Mouse (Mus musculus) common myeloid progenitor, adult 5-6 weeks (primary cell): Measurements from ENCODE around the gene Ttc19. TPM values are rescaled to one million over a fixed set of nuclear protein-coding genes. Genes with fewer than 3 reads are reported as not detected.
"Not testable (repeated sequence)": the region's sequence is repeated elsewhere in the genome, so short reads cannot be mapped to it uniquely, and the experiment has no call there.

Experiments
- ATAC-seq: replicated peaks from 2 replicates; pipeline ENCODE4 v1.8.0; 2016; ENCODE audit warnings: low read depth, mild to moderate bottlenecking, moderate TSS enrichment, inconsistent platforms; ENCODE audit not compliant: poor library complexity, severe bottlenecking
- total RNA-seq: library from RNA; stranded (forward); fragments of 200-1000, 187-1606 nt; gene quantifications from 2 replicates; pipeline ENCODE4 v1.2.3, GENCODE M21; 2017

Ttc19 gene
- total RNA-seq, 1 experiment from 2014 or later = 11.3 TPM

DNA sequence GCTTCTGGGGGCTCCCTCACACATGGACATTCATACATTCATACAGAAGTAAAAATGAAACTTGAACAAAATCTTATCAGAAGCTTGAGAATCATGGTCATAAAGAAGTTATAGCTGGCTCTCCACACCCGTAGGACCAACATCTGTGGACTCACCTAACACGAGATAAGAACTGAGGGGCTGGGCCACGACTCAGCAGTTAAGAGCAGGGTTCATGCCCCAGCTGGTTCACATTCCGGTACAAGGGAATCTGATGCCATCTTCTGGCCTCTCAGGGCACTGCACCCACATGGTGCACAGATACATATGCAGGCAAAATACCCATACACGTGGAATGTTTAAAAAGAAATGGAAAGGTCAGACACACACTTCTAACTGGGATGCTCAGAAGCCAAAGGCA, 3.2 kb upstream of the Ttc19 start:
- peak; percentile 69 for ATAC-seq

GRCm38 (mm10) chr11:62281601-62281997, 326 bp downstream of the Ttc19 start:
- ATAC-seq = no peak

GRCm38 (mm10) chr11:62284020-62284419, 2.7 kb downstream of the Ttc19 start:
- ATAC-seq = not testable (repeated sequence)

DNA sequence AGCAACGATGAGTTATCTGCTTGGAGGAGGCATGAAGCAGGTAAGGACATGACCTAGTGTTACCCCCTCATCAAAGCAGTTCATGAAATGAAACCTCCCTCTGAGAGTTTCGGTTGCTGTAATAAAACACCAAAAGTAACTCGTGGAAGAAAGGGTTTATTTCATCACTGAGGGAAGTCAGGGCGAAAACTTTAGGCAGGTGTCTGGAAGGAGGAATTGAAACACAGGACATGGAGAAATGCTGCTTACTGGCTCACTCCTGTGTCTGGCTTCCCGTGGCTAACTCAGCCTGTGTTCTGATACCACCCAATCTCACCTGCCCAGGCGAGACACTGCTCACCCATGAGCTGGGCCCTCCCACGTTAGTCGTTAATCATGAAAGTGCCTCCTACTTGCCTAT, 3.7 kb downstream of the Ttc19 start:
- no peak for ATAC-seq

DNA sequence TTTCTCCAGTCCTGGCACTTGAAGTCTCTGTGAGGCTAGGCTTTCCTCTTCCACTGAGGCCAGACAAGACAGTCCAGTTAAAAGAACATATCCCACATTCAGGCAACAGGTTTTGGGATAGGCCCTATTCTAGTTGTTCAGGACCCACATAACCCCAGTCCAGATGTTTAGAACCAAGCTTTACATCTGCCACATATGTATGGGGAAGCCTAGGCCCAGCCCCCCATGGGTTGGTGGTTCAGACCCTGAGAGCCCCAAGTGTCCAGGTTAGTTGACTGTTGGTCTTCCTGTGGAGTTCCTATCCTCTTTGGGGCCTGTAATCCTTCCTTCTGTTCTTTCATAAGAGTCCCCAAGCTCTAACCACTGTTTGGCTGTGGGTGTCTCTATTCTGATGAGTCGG, 6.4 kb downstream of the Ttc19 start:
- ATAC-seq = no peak

- no peak for ATAC-seq
Measured at GRCm38 (mm10) chr11:62294121-62294520, 12.8 kb downstream of the Ttc19 start.

DNA sequence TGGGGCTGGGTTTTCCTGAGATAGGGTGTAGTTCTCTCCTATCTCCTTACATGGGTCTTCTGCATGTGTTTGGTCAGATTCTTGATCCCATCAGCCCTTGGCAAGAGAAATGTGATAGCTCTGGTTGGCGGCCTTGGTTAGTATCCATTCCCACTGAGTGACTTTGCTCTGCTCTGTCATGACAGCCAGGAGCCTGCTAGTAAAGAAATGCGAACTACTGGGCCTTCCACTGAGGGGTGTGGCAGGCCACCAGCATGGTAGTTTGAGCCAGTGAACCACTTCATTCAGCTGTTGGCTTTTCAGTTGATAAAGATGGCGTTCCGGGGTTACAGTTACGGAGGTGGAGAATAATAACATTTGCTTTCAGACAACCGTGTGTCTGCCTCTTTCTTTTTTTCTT, 17.6 kb downstream of the Ttc19 start:
- ATAC-seq = no peak

DNA sequence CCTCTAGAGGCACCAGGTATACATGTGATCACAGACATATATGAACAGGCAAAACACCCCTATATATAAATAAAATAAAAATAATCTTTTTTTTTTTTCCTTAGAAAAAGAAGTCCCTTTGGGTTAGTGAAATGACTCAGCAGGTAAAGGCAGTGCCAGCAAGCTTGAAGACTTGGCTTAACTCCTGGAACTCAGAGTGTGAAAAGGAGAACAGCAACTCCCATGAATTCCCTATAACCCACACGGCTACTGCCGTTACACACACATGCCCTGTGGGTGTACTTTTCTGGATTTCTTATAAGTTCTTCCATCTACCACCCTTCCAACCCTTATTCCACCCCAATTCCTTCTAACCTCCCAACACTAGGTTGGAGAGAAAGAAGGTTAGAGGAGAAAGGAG, 24.6 kb downstream of the Ttc19 start:
- ATAC-seq = no peak

DNA sequence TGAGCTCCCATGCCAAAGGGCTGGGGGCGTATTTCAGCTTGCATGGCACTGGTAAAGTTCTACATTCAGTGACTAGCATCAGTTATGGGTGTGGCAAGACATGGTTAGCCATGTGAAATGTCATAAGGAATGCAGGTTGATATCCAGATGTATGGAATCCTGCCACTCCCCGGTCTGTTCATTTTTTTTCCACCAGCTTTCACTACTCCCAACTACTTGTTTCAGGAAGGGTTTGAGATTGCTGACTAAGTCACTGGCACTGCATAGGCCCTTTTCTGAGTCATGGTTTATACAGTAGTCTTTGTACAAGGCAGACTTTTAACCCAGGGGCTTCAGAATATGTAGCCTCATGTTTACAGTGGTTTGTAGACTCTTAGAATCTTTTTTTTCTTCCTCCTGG, 28.0 kb downstream of the Ttc19 start:
- no peak for ATAC-seq

DNA sequence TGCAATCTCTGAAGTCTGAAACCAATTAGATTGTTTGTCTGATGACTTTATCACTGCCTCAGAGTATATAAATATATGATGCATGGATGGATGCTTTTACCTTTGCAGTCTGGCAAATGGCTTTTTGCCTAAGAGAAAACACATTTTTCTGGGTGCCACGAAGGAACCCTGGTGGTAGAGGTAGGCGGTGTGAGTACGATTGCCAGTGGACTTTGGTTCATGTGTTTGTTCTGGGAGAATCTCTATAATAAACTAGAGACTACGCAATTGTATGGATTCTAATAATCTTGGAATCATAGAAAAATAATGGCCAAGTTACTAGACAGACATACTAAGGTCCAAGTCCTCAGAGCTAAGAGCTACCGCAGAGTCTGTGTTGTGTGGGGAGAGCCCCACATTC, 33.7 kb downstream of the Ttc19 start:
- no peak for ATAC-seq

- no peak for ATAC-seq
Measured at GRCm38 (mm10) chr11:62317746-62318145, 36.5 kb downstream of the Ttc19 start.

- no peak for ATAC-seq
Measured at GRCm38 (mm10) chr11:62320097-62320496, 38.8 kb downstream of the Ttc19 start.

- ATAC-seq = no peak
Measured at GRCm38 (mm10) chr11:62323659-62324058, 42.4 kb downstream of the Ttc19 start.

GRCm38 (mm10) chr11:62331141-62331540, 49.9 kb downstream of the Ttc19 start:
- no peak for ATAC-seq

- no peak for ATAC-seq
Measured at GRCm38 (mm10) chr11:62332228-62332627, 51.0 kb downstream of the Ttc19 start.

GRCm38 (mm10) chr11:62343002-62343401, 61.7 kb downstream of the Ttc19 start:
- ATAC-seq = no peak

DNA sequence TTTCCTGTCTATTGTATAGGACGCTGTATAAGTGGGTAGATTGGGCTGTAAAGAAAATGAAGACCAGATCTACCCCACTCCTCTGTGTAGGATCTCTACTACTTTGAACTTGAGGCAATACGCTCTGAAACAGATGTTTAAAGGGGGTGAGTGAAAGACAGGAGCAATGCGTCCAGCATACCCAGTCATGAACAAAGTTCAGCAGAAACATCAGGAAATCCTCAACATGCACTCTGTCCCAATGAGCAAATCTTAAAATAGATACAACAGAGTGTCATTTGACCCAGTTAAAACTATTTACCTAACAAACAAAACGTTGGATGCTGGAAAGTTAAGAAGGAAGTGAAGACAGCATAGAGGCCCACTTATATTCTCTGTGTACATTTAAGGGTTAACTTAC, 70.7 kb downstream of the Ttc19 start:
- no peak for ATAC-seq

DNA sequence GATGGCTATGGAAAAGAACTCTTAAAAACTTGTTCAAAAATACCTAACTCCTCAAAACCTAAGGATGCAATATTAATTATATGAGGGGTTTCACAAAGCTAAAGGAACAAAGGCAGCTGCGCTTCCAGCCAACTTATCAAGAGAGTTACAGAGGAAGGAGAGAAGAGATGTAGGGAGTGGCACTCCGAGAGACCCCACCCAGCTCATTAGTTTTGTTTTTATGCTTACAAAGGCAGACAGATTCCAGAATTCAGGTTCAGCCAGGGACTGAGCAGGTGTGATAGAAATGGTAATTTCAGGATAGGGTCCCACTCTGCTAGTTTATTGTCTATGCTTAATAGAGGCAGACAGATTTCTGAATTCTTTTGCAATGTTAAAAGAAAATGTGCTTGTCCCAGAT, 73.9 kb downstream of the Ttc19 start:
- no peak for ATAC-seq

DNA sequence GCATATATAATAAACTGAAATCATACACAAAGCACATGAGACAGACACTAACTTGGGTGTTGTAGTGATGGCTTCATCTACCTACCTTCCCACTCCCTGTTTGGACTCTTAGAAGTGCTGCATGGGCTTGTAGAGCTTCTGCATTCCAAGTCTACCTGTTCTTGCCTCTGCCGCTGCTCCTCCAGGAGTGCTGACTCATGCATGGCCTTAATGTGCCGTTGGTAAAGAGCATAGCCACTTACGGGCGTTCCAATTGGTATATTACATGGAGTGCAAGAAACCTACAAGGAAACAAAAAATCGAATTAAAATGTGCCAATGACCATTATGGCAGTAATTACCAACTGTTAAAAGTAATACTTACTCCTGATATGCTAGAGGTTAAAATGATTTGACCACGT, 85.6 kb downstream of the Ttc19 start:
- no peak for ATAC-seq

GRCm38 (mm10) chr11:62369924-62370323, 88.7 kb downstream of the Ttc19 start:
- ATAC-seq = no peak

GRCm38 (mm10) chr11:62371776-62372175, 90.5 kb downstream of the Ttc19 start:
- no peak for ATAC-seq

GRCm38 (mm10) chr11:62377202-62377851, 96.1 kb downstream of the Ttc19 start:
- not testable (repeated sequence) for ATAC-seq
